ENCODE assay signal across 11 mouse cellular contexts in genomic region chr14:25462975-25463374, GRCm38 (mm10). TPM values are rescaled to one million over a fixed set of nuclear protein-coding genes. Genes with fewer than 3 reads are reported as not detected.
DNase-seq lines count a peak whose midpoint lies in the region; ATAC-seq and TF ChIP-seq lines count a peak whose summit lies in the region.
"Had no signal": no experiment of that assay in that cellular context is flagged by ENCODE, and none has a peak within 500 bp of the region (broad histone marks: within the 10 kb centered on the region; RNA-seq: fewer than 3 reads in every experiment).

No protein-coding gene starts in this region.

- no peak for TF ChIP-seq EP300 in stomach, postnatal 0 days (optimal IDR thresholded peaks at IDR 0.05)

- TF ChIP-seq POLR2A in cerebellum, adult 2 months (IDR thresholded peaks at IDR 0.05; ENCODE audit: borderline replicate concordance, insufficient read depth, low read length) = no peak
- no peak for TF ChIP-seq POLR2A in liver, adult 2 months (IDR thresholded peaks at IDR 0.05; ENCODE audit: extremely low read depth, insufficient read depth, low read length)

- no peaks in the 10 kb centered on the region for H3K36me3 ChIP-seq in liver, adult 2 months (ENCODE audit: control insufficient read depth, insufficient read depth, low read length)
- no peaks in the 10 kb centered on the region for H3K36me3 ChIP-seq in macrophage (ENCODE audit: inconsistent target)
- H3K36me3 ChIP-seq in stomach, postnatal 0 days (ENCODE audit: control insufficient read depth, insufficient read depth, low read length) = no peaks in the 10 kb centered on the region

- peaks cover 61% of the 10 kb centered on the region for H3K79me2 ChIP-seq in liver, adult 2 months (ENCODE audit: control insufficient read depth, insufficient read depth, low read length)
- H3K79me2 ChIP-seq in macrophage (ENCODE audit: inconsistent target) = peaks cover 87% of the 10 kb centered on the region

- no peaks in the 10 kb centered on the region for H3K27me3 ChIP-seq in cerebellum, adult 2 months (ENCODE audit: control insufficient read depth, insufficient read depth, low read length)
- H3K27me3 ChIP-seq in liver, adult 2 months (ENCODE audit: control insufficient read depth, insufficient read depth, low read length) = no peaks in the 10 kb centered on the region
- no peaks in the 10 kb centered on the region for H3K27me3 ChIP-seq in stomach, postnatal 0 days (ENCODE audit: control insufficient read depth, insufficient read depth, low read length)

- no peaks in the 10 kb centered on the region for H3K9me3 ChIP-seq in stomach, postnatal 0 days (ENCODE audit: control insufficient read depth, low read length)

- H3K4me3 ChIP-seq in cerebellum, adult 2 months (replicated peaks; ENCODE audit: insufficient read depth, low read depth, low read length) = no peak overlapping the region
- H3K4me3 ChIP-seq in liver, adult 2 months (ENCODE audit: insufficient read depth, low read depth, low read length) = no peak overlapping the region
- H3K4me3 ChIP-seq in macrophage (ENCODE audit: inconsistent target) = no peak overlapping the region
- no peak overlapping the region for H3K4me3 ChIP-seq in stomach, postnatal 0 days (ENCODE audit: low read depth, low read length)

- peak; percentile 30 to 31 for DNase-seq in cerebellum, adult 2 months
- no peak for DNase-seq in cerebellum, postnatal 14 days
- no peak for DNase-seq in liver, adult 2 months (ENCODE audit: extremely low read depth, low read depth, low spot score)
- DNase-seq in liver = no peak
- DNase-seq in stomach, postnatal 0 days (ENCODE audit: low spot score) = no peak
- DNase-seq in spleen, postnatal 14 days (ENCODE audit: low spot score in 2 of 2) = no peak
- no peak for DNase-seq in gastrocnemius, postnatal 4 days (ENCODE audit: low spot score in 2 of 2)
- DNase-seq: gastrocnemius, postnatal 25 days; right cerebral cortex, postnatal 14 days; thymus, postnatal 36 days had no signal

- H3K9ac ChIP-seq in liver, adult 2 months (ENCODE audit: low read depth, low read length) = no peak overlapping the region
- no peak overlapping the region; the same call in 1 of the 2 replicates for H3K9ac ChIP-seq in stomach, postnatal 0 days (ENCODE audit: low read length)

- WGBS in cerebellum, adult 2 months = 0% methylated on average over 1 of the region's 1 CpGs
- WGBS in liver, adult 2 months = 7% methylated on average over 1 of the region's 1 CpGs
- WGBS in macrophage (ENCODE audit: missing documents) = 100% methylated on average over 1 of the region's 1 CpGs
- WGBS in stomach, postnatal 0 days = 33% methylated on average over 1 of the region's 1 CpGs

- peaks cover 45% of the 10 kb centered on the region for H3K4me1 ChIP-seq in cerebellum, adult 2 months (ENCODE audit: control insufficient read depth, insufficient read depth, low read length)
- H3K4me1 ChIP-seq in liver, adult 2 months (ENCODE audit: control insufficient read depth, insufficient read depth, low read length) = peaks cover 52% of the 10 kb centered on the region
- H3K4me1 ChIP-seq in stomach, postnatal 0 days (replicated peaks; ENCODE audit: control insufficient read depth, insufficient read depth) = peaks cover 36% of the 10 kb centered on the region

- no peak overlapping the region for H3K4me2 ChIP-seq in stomach, postnatal 0 days (replicated peaks; ENCODE audit: low read depth)

- no peak for TF ChIP-seq CTCF in cerebellum, adult 2 months (IDR thresholded peaks at IDR 0.05; ENCODE audit: borderline replicate concordance, insufficient read depth, low read depth, low read length)
- TF ChIP-seq CTCF in liver, adult 2 months (IDR thresholded peaks at IDR 0.05; ENCODE audit: low read depth, low read length) = no peak
- TF ChIP-seq CTCF in stomach, postnatal 0 days (IDR thresholded peaks at IDR 0.05; ENCODE audit: low read depth) = no peak

- H3K27ac ChIP-seq in cerebellum, adult 2 months (ENCODE audit: insufficient read depth, low read length) = no peak overlapping the region
- H3K27ac ChIP-seq in liver, adult 2 months (replicated peaks; ENCODE audit: insufficient read depth, low read depth, low read length) = peak overlapping the region; percentile 16; the same call in 1 of the 2 replicates
- peak overlapping the region; percentile 99 for H3K27ac ChIP-seq in macrophage
- peak overlapping the region; percentile 82; the same call in 1 of the 2 replicates for H3K27ac ChIP-seq in stomach, postnatal 0 days (replicated peaks)

- ATAC-seq in stomach, postnatal 0 days (ENCODE audit: low FRiP score, low TSS enrichment) = no peak

RNA-seq across cellular contexts. Expression of gene Zmiz1, which starts 4.0 kb away (rescaled TPM):
- polyA plus RNA-seq in cerebellum, adult 2 months (2012; rRNA removed) = 63.7 and 72.5 TPM in 2 replicates
- total RNA-seq in liver, adult 2 months (2014; rRNA removed) = 5.3 and 10.1 TPM in 2 replicates
- 10.2 and 11.0 TPM in 2 replicates for polyA plus RNA-seq in liver, adult 2 months (2012; rRNA removed)
- total RNA-seq in macrophage (2018; cell fraction: chromatin; rRNA removed) = 100 to 1,000 TPM; 201 to 426 (median 339) TPM
- 100 to 1,000 TPM; 130 to 224 (median 189) TPM for total RNA-seq in macrophage (2018; cell fraction: cytosol; rRNA removed)
- 100 to 1,000 TPM; 176 to 364 (median 261) TPM for total RNA-seq in macrophage (2018; cell fraction: nucleus; rRNA removed)
- polyA plus RNA-seq in macrophage (2018) = 74.5 to 135 TPM (median 101 TPM) in 3 replicates
- polyA plus RNA-seq in stomach, postnatal 0 days (2015; fragmentation: Nextera tagmentation; extraction: Ambion mirVana) = 13.0 and 13.8 TPM in 2 replicates
- total RNA-seq in gastrocnemius, postnatal 4 days (2021) = 10 to 100 TPM; 53.8 to 55.2 TPM

Comparison
In these comparisons a context has a peak if more than half of its experiments do, and no peak if none do; other contexts are left out.
1. DNase-seq: peak in cerebellum, adult 2 months (2 of 2); none in cerebellum, postnatal 14 days (0 of 2), liver, adult 2 months (single experiment), liver (single experiment), stomach, postnatal 0 days (single experiment), spleen, postnatal 14 days (0 of 2) and gastrocnemius, postnatal 4 days (0 of 2).